Mouse (Mus musculus) T-helper 17 cell (primary cell): ENCODE results near the gene Mettl23.
"Not testable (repeated sequence)": the region's sequence is repeated elsewhere in the genome, so short reads cannot be mapped to it uniquely, and the experiment has no call there.

Source experiments
- in situ Hi-C, 2 experiments: fragments of 300-600 bp; cut with MboI, MseI; formaldehyde crosslinking; loops; 1 replicate in 1 of 2; 2 replicates in 1 of 2; pipeline ENCODE4 v1.15.1; 2025; ENCODE audit warnings: high pct_unique_total_duplicates in 2 of 2

The Mettl23 gene

DNA sequence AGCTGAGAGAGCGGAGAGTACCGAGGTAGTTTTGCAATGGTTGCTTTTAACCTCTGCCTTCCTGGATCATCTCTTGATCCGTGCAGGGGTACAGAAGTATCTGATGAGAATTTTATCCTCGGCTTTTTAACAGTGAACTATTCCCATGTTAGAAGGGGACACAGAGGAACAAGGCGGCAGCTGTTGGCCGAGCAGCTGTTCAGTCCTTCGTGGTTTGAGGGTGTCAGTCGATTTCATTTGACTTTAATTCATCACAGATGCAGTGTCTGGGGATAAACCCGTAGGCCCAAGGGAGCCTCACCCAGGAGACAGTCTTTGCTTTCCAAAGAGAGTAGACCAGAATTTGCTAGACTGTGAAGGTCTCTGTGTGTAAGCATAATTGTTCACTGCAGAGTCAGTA is 28.5 kb downstream of the Mettl23 start:
- in situ Hi-C loops = no loop called here

DNA sequence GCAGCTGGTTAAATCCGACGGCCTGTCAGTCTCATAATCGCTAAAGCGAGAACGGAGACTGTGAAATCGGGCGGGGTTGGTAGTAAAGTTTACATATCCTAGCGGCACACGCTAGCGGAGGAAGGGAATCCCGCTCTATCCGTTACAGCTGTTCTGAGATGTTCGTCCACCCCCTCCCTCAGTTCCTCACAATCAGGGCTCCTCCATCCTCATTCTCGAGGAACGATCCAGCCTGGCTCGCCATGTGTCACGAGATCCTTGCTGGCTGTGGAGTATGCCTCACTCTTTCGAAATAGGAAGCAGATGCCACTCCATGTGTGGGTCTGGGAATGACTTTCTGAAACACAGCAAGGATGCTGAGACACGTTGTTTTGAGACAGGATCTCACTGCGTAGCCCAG is 30.9 kb downstream of the Mettl23 start:
- in situ Hi-C loops = no loop called here

DNA sequence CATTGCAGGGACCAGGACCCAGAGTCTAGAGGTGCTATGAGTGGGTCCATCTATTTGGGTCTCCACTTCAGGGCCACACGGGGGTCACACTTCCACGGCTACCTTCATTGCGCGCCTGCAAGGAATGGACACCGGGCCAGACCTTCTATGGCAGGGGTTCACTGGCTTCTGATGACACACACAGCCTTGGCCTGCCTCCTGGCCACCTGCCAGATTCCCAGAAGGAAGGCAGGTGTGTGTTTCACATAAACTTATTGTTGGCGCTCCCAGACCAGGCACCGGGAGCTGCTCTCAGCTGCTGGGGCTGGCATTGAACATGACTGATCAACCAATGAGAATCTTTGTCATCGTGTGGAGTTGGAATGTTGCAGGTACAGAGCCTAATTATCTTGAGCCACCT is 35.4 kb downstream of the Mettl23 start:
- in situ Hi-C loops = no loop called here

DNA sequence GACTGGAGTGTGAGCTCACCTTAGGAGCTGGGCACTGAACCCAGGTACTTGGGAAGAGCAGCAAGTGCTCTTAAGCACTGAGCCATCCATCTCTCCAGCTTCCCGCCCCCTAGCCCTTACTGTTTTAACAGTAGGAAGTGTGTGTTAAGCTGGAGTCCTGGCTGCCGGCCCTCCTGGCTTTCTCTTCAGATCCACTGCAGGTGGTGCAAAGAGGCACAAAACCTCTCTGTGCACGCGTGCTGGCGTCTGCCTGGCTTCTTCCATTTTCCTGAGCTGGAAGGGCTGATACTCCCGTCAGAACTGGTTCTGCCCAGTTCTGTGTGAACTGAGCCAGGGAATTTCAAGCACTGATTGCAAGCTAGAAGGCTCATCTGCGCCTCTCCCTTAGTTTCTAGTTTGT is 37.8 kb downstream of the Mettl23 start:
- in situ Hi-C loops = loop anchor here in 1 of 2 experiments (10.0 kb wide), 1 partner anchor 164 kb away; no protein-coding TSS in a partner anchor

DNA sequence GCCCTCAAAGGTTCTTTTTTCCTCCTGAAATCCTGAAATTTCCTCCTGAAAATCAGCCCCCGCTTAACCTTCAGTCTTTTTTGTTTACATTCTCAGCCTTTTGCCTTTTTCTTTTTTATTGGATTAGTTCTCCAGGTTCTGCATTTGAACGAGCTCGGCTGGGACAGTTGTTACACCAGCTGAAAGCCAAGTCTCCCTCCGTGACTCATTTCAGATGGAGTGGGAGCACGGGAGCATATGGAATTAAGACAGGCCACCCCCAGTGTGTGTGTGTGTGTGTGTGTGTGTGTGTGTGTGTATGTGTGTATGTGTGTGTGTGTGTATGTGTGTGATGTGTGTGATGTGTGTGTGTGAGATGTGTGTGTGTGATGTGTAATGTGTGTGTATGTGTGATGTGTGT is 38.4 kb downstream of the Mettl23 start:
- in situ Hi-C loops = loop anchor here in 1 of 2 experiments (10.0 kb wide), 1 partner anchor 163 kb away; no protein-coding TSS in a partner anchor

DNA sequence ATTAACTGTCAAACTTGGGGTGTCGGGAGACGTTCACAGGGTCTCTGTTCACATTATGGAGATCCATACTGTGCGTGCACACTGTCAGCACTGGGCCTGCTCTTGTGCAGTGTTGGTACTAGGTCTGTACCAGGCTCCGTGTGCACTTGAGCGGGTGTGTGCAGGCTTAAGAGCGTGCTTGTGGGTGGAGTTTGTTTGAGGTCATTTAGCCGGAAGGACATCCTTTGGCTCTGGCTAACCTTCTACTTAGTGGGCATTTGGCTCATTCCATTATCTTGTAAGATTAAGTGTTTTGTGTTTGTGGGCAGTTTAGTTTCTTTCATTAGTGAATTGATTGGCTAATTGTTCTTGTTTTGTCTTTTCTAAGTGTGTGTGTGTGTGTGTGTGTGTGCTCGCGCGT is 39.4 kb downstream of the Mettl23 start:
- in situ Hi-C loops = loop anchor here in 1 of 2 experiments (10.0 kb wide), 1 partner anchor 162 kb away; no protein-coding TSS in a partner anchor

DNA sequence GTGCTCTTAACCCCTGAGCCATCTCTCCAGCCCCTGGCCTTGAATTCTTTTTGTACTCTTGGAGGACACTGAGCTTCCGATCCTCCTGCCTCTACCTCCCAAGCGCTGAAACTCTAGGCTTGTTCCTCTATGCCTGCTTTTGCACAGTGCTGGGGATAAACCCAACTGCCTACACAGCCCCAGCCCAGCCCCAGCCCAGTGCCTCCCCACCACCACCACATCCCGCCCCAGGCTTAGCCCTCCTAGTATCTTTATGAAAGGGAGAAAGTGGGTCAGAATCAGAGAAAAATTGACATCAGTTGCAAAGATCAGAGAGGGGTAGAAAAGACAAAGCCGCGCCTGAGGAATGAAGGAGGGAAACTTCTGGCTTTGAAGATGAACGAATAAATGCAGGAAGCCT is 41.0 kb downstream of the Mettl23 start:
- in situ Hi-C loops = loop anchor here in 1 of 2 experiments (10.0 kb wide), 1 partner anchor 161 kb away; no protein-coding TSS in a partner anchor

DNA sequence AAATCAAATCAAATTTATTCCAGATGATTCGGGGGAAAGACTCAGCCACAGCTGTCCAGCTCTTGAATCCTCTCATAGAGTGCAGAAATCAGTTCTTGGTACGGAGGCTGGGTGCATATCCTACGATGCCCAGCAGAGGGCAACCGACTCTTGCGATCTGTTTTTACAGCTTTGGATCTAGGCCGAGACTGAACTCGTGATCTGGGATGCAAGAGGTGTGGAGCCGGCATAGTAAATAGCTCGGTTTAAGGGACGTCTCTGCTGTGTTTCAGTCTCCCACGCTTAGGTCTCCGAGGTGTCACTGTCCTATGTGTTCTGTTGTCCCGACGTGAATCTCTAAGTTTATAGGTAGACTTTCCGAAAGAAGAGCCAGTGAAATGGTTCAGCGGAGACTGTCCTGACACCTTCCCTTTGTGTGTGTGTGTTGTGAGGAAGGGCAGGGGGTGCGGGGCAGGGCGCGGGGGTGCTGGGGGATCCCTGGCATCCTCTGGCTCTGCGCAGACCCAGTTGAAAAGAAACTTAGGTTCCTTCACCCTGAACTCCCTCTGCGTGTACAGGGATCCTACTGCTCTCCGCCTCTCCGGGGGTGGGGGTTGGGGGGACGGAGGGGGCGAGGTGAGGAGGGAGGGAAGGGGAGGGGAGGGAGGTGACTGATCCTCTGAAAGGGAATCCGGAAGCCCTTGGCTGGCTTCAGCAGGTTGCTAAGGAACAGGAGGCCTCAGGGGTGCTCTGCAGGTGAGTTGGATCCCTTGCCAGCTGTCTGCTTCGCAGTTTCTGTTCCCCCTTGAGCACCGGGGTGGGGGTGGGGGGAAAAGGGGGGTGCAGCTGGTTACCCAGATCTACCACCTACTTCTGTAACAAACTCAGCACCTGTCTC is 42.4 kb downstream of the Mettl23 start:
- in situ Hi-C loops = loop anchor here in 1 of 2 experiments (10.0 kb wide), 1 partner anchor 159 kb away; no protein-coding TSS in a partner anchor

DNA sequence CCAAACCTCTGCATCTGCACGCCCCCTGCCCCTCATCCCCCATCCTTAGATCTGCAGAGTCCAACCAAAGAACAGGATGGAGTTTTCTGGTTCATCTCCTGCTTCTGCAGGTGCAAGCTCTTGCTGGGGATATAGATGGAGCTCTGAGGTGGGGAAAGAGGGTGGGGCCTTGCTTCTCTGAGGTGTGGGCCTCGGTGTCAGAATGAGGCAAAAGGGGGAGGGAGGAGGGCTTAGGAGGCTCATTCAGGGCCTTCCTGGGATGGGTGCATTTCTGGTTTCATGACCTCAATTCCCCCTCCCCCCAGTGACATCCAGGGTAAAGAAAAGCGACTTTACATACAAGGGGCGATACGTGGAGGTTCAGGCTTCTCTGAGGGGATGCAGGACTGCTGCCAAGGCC is 44.1 kb downstream of the Mettl23 start:
- in situ Hi-C loops = loop anchor here in 1 of 2 experiments (10.0 kb wide), 1 partner anchor 158 kb away; no protein-coding TSS in a partner anchor

DNA sequence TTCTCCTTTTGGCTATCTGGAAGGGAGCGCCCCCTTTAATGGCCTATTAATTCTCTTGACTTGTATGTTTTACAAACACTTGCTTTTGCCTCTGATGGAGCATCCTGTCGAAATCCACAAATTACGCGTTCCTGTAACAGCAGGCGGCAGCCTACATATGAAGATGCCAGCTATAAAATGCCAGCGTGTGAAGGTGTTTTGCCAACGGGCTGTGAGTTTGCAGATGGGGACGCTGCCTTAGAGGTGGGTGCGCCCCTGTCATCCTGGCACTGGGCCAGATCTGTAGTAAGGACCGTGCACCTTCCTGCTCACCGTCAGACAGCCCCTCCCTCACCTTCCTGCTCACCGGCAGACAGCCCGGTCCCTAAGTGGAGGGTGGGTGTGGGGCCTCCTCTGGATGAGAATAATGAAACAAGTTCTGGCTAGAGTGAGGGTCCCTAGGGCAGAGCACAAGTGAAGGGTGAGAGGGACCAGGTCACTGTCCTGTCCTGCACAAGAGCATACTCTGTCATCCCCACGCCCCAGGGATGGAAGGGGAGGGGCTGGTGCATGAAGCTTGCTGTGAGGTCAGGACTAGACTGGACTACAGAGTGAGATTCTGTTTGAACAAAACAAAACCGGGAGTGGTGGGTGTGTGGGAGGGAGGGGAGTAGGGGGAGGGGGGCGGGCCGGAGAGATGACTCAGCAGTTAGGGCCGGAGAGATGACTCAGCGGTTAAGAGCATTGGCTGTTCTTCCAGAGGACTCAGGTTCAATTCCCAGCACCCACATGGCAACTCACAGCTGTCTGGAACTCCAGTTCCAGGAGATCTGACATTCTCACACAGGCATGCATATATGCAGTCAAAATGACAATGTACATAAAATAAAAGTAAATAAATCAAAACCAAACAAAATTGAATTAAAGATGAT is 50.7 kb downstream of the Mettl23 start:
- in situ Hi-C loops = no loop called here

DNA sequence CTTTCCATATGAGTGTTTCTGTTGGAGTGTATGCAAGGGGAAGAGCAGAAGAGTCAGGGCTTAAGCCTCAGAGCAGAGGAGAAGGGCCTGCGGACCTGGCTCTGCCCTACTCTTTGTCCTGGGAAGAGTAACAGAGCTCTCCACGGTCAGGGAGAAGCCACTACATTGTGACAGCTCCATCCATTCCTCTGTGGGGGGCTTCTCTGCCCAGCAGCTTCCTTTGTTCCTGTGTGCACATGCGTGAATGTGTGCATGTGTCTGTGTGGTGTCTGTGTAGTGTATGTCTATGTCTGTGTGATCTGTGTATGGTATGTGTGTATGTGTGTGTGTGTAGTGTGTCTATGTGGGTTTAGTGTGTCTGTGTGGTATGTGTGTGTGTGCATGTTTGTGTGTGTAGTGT is 52.3 kb downstream of the Mettl23 start:
- in situ Hi-C loops = no loop called here

DNA sequence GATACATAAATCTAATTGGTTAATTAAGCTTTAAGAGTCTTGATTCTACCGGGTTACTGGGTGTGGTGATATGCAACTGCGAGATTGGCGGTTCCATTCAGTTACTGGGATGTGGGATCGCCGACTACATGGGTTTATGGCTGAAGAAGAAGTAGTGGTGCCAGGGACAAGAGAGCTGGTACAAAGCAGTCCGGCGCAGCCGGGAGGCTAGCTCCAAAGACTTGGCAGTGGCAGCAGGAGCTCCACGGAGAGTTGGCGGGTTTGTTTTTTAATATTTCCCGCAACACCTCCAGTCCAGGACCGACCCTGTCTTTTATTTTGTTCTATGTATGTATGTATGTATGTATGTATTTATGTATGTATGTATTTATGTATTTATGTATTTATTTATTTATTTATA is 56.2 kb downstream of the Mettl23 start:
- in situ Hi-C loops = no loop called here

DNA sequence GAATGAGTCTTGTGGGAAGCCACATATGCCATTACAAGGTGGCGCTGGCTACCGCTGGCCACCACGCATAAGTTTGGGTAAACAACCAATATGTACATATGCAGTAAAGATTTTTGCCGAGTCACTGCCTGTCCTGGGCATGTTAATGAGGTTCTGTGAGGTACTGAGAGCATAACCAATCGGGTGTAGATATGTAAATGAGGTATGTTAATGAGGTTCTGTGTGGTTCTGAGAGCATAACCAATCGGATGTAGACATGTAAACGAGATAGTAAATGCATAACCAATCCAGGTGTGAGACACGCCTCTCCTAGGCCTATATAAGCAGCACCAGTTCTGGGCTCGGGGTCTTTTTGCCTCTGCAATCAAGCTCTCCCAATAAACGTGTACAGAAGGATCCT is 59.5 kb downstream of the Mettl23 start:
- in situ Hi-C loops = not testable (repeated sequence)
